ENCODE assay signal across 17 mouse cellular contexts in genomic region chr16:21318009-21318639, GRCm38 (mm10).
DNase-seq lines count a peak whose midpoint lies in the region; ATAC-seq lines count a peak whose summit lies in the region.
"Had no signal": no experiment of that assay in that cellular context is flagged by ENCODE, and none has a peak within 500 bp of the region (broad histone marks: within the 10 kb centered on the region; RNA-seq: fewer than 3 reads in every experiment).

No protein-coding gene starts in this region.

- WGBS in neural tube, embryonic 15.5 days, result 83% methylated on average over 7 of the region's 7 CpGs
- 85% methylated on average over 7 of the region's 7 CpGs for WGBS in limb, embryonic 10.5 days

- no peaks in the 10 kb centered on the region for H3K36me3 ChIP-seq in neural tube, embryonic 15.5 days
- H3K36me3 ChIP-seq in limb, embryonic 10.5 days, result no peaks in the 10 kb centered on the region
- H3K36me3 ChIP-seq: kidney, embryonic 15.5 days; midbrain, embryonic 15.5 days had no signal

- no peaks in the 10 kb centered on the region for H3K27me3 ChIP-seq in neural tube, embryonic 15.5 days (replicated peaks)
- no peaks in the 10 kb centered on the region for H3K27me3 ChIP-seq in limb, embryonic 10.5 days (ENCODE audit: low read depth, poor library complexity, severe bottlenecking)
- H3K27me3 ChIP-seq: midbrain, embryonic 15.5 days had no signal

- H3K27ac ChIP-seq in neural tube, embryonic 15.5 days (replicated peaks), result peak overlapping the region; percentile 28; the same call in 1 of the 2 replicates
- peak overlapping the region; percentile 51; the same call in 1 of the 2 replicates for H3K27ac ChIP-seq in limb, embryonic 10.5 days
- H3K27ac ChIP-seq: kidney, embryonic 15.5 days; macrophage; midbrain, embryonic 15.5 days had no signal

- no peak overlapping the region for H3K9ac ChIP-seq in neural tube, embryonic 15.5 days (replicated peaks)
- H3K9ac ChIP-seq: kidney, embryonic 15.5 days; liver, postnatal 0 days; midbrain, embryonic 15.5 days had no signal

- H3K4me1 ChIP-seq in neural tube, embryonic 15.5 days, result 0 out of 2 replicates have a peak, but pooled peaks cover 12% of the 10 kb centered on the region
- peaks cover 45% of the 10 kb centered on the region for H3K4me1 ChIP-seq in limb, embryonic 10.5 days
- H3K4me1 ChIP-seq: midbrain, embryonic 15.5 days had no signal

- H3K4me2 ChIP-seq in neural tube, embryonic 15.5 days, result no peak overlapping the region
- H3K4me2 ChIP-seq: kidney, embryonic 15.5 days; midbrain, embryonic 15.5 days had no signal

- H3K9me3 ChIP-seq in neural tube, embryonic 15.5 days (replicated peaks), result no peaks in the 10 kb centered on the region
- H3K9me3 ChIP-seq in limb, embryonic 10.5 days (replicated peaks), result no peaks in the 10 kb centered on the region
- H3K9me3 ChIP-seq: kidney, embryonic 15.5 days; midbrain, embryonic 15.5 days had no signal

- DNase-seq in gastrocnemius, postnatal 25 days, result peak; percentile 36
- no peak for DNase-seq in gastrocnemius, adult 18-20 months (ENCODE audit: low spot score)
- no peak for DNase-seq in neural tube, embryonic 10.5 days (ENCODE audit: extremely low spot score, low spot score)
- DNase-seq in limb, embryonic 10.5 days (ENCODE audit: low spot score), result no peak
- DNase-seq in liver, result no peak
- no peak for DNase-seq in thymus, adult 18-20 months
- no peak for DNase-seq in B cell, adult 2 months
- DNase-seq: adrenal gland, postnatal 25 days; cerebellum, postnatal 14 days; liver, postnatal 0 days; right cerebral cortex, adult 18-20 months; spleen, adult 18-20 months had no signal

- ATAC-seq in neural tube, embryonic 15.5 days (ENCODE audit: low FRiP score), result no peak
- ATAC-seq: forebrain, embryonic 14.5 days; liver, postnatal 0 days; midbrain, embryonic 15.5 days had no signal

- H3K4me3 ChIP-seq in neural tube, embryonic 15.5 days (replicated peaks), result no peak overlapping the region
- H3K4me3 ChIP-seq in limb, embryonic 10.5 days, result no peak overlapping the region
- H3K4me3 ChIP-seq: kidney, embryonic 15.5 days; midbrain, embryonic 15.5 days had no signal
